Mouse (Mus musculus): Measurements from ENCODE around the gene Prkcd. TPM values are rescaled to one million over a fixed set of nuclear protein-coding genes. Genes with fewer than 3 reads are reported as not detected.

The Prkcd gene
- total and polyA plus RNA-seq, 2 experiments from 2014 or later, result 14.9 to 19.3 TPM

DNA sequence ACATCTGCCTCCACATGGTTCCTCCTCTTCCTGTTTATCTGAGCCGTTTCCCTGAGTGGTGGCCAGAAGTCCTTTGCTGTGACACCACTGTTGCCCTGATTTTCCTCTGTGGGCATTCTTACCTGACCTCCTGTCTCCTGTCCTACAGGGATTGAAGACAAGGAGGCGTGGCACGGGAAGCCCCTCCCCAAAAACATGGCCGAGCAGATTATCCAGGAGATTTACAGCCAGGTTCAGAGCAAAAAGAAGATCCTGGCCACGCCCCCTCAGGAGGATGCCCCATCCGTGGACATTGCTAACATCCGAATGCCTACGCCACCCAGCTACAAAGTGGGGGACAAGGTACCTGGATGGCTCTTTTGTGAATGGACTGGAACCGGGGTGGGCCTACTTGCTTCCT is 58.0 kb downstream of the Prkcd start:
- Histone ChIP-seq H3K27ac (ENCODE audit: low read depth) (no peak overlapping the region), H3K4me1 (ENCODE audit: control insufficient read depth, insufficient read depth) (0 out of 2 replicates have a peak, but pooled peaks cover 8% of the 10 kb centered on the region), H3K9ac (replicated peaks; ENCODE audit: low read depth, low read length) (no peak overlapping the region), H3K4me3 (ENCODE audit: low read depth, low read length) (no peak overlapping the region), H3K9me3 (replicated peaks; ENCODE audit: control insufficient read depth, low read length) (no peaks in the 10 kb centered on the region), H3K4me2 (ENCODE audit: low read depth, low read length) (no peak overlapping the region), H3K36me3 (replicated peaks; ENCODE audit: control insufficient read depth, insufficient read depth, low read length) (peaks cover 83% of the 10 kb centered on the region), H3K27me3 (ENCODE audit: control insufficient read depth, insufficient read depth, low read length) (no peaks in the 10 kb centered on the region)
- no peak for TF ChIP-seq CTCF (IDR thresholded peaks at IDR 0.05; ENCODE audit: low read depth)
- no peak for TF ChIP-seq EP300 (IDR thresholded peaks at IDR 0.05; ENCODE audit: low read depth)
- no peak for DNase-seq (ENCODE audit: low spot score)
- WGBS, result 90% methylated on average over 9 of the region's 9 CpGs
- no peak for ATAC-seq (ENCODE audit: insufficient read depth, low read depth)

- DNase-seq (ENCODE audit: low spot score) (no peak), ATAC-seq (ENCODE audit: insufficient read depth, low read depth) (no peak)
- Histone ChIP-seq H3K36me3 (replicated peaks; ENCODE audit: control insufficient read depth, insufficient read depth, low read length) (peaks cover 66% of the 10 kb centered on the region), H3K4me1 (ENCODE audit: control insufficient read depth, insufficient read depth) (0 out of 2 replicates have a peak, but pooled peaks cover 8% of the 10 kb centered on the region), H3K4me3 (ENCODE audit: low read depth, low read length) (no peak overlapping the region), H3K9me3 (replicated peaks; ENCODE audit: control insufficient read depth, low read length) (no peaks in the 10 kb centered on the region), H3K27me3 (ENCODE audit: control insufficient read depth, insufficient read depth, low read length) (no peaks in the 10 kb centered on the region), H3K4me2 (ENCODE audit: low read depth, low read length) (no peak overlapping the region), H3K27ac (ENCODE audit: low read depth) (no peak overlapping the region), H3K9ac (replicated peaks; ENCODE audit: low read depth, low read length) (no peak overlapping the region)
- no peak for TF ChIP-seq CTCF (IDR thresholded peaks at IDR 0.05; ENCODE audit: low read depth)
- TF ChIP-seq EP300 (IDR thresholded peaks at IDR 0.05; ENCODE audit: low read depth), result no peak
- 83% methylated on average over 6 of the region's 6 CpGs for WGBS
These were observed 59.7 kb downstream of the Prkcd start for GRCm38 (mm10) chr14:30566317-30566716.

DNA sequence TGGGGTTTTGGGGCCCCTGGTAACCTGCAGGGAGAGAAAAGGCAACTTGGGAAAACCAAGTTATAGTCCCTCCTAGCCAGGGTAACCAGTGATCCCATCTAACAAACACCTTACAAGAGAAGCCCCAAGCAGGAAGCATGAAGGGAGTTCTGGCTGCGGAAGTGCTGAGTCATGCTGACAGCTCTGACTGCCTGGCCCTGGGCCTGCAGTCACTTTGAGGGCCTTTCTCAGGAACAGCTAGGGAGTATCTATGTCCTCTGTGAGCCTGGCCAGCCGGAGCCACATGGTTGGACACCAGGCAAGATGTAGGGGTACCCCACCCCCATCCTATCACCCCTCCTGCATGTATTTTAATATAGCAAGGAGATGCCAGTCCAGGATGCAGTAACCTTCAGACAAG is 61.6 kb downstream of the Prkcd start:
- no peaks in the 10 kb centered on the region for H3K27me3 ChIP-seq (ENCODE audit: control insufficient read depth, insufficient read depth, low read length)
- peak overlapping the region; percentile 12 for H3K27ac ChIP-seq (ENCODE audit: low read depth)
- no peak overlapping the region for H3K4me2 ChIP-seq (ENCODE audit: low read depth, low read length)
- WGBS, result 44% methylated on average over 2 of the region's 2 CpGs
- peak; percentile 53 for DNase-seq (ENCODE audit: low spot score)
- peaks cover 64% of the 10 kb centered on the region for H3K36me3 ChIP-seq (replicated peaks; ENCODE audit: control insufficient read depth, insufficient read depth, low read length)
- no peak overlapping the region for H3K9ac ChIP-seq (replicated peaks; ENCODE audit: low read depth, low read length)
- H3K4me3 ChIP-seq (ENCODE audit: low read depth, low read length), result no peak overlapping the region
- TF ChIP-seq EP300 (IDR thresholded peaks at IDR 0.05; ENCODE audit: low read depth) (no peak), CTCF (IDR thresholded peaks at IDR 0.05; ENCODE audit: low read depth) (no peak)
- H3K4me1 ChIP-seq (ENCODE audit: control insufficient read depth, insufficient read depth), result 0 out of 2 replicates have a peak, but pooled peaks cover 8% of the 10 kb centered on the region
- ATAC-seq (ENCODE audit: insufficient read depth, low read depth), result peak; percentile 66
- no peaks in the 10 kb centered on the region for H3K9me3 ChIP-seq (replicated peaks; ENCODE audit: control insufficient read depth, low read length)

- no peak overlapping the region for H3K4me2 ChIP-seq (ENCODE audit: low read depth, low read length)
- ATAC-seq (ENCODE audit: insufficient read depth, low read depth) (no peak), DNase-seq (ENCODE audit: low spot score) (no peak)
- H3K9me3 ChIP-seq (replicated peaks; ENCODE audit: control insufficient read depth, low read length), result no peaks in the 10 kb centered on the region
- no peaks in the 10 kb centered on the region for H3K27me3 ChIP-seq (ENCODE audit: control insufficient read depth, insufficient read depth, low read length)
- no peak overlapping the region for H3K4me3 ChIP-seq (ENCODE audit: low read depth, low read length)
- no peak overlapping the region for H3K9ac ChIP-seq (replicated peaks; ENCODE audit: low read depth, low read length)
- peaks cover 18% of the 10 kb centered on the region; the same call in 1 of the 2 replicates for H3K4me1 ChIP-seq (ENCODE audit: control insufficient read depth, insufficient read depth)
- TF ChIP-seq CTCF (IDR thresholded peaks at IDR 0.05; ENCODE audit: low read depth) (no peak), EP300 (IDR thresholded peaks at IDR 0.05; ENCODE audit: low read depth) (no peak)
- H3K36me3 ChIP-seq (replicated peaks; ENCODE audit: control insufficient read depth, insufficient read depth, low read length), result peaks cover 54% of the 10 kb centered on the region
- no peak overlapping the region for H3K27ac ChIP-seq (ENCODE audit: low read depth)
These were observed 63.7 kb downstream of the Prkcd start for GRCm38 (mm10) chr14:30562343-30562742.

- Histone ChIP-seq H3K4me2 (ENCODE audit: low read depth, low read length) (no peak overlapping the region), H3K36me3 (replicated peaks; ENCODE audit: control insufficient read depth, insufficient read depth, low read length) (peaks cover 50% of the 10 kb centered on the region), H3K9ac (replicated peaks; ENCODE audit: low read depth, low read length) (0 out of 2 replicates have a peak overlapping the region, but pooled peaks have one; percentile 22), H3K27me3 (ENCODE audit: control insufficient read depth, insufficient read depth, low read length) (no peaks in the 10 kb centered on the region), H3K9me3 (replicated peaks; ENCODE audit: control insufficient read depth, low read length) (no peaks in the 10 kb centered on the region), H3K4me1 (ENCODE audit: control insufficient read depth, insufficient read depth) (peaks cover 18% of the 10 kb centered on the region; the same call in 1 of the 2 replicates), H3K4me3 (ENCODE audit: low read depth, low read length) (no peak overlapping the region), H3K27ac (ENCODE audit: low read depth) (peak overlapping the region; percentile 57)
- peak; percentile 60; the same call in 1 of the 2 replicates for ATAC-seq (ENCODE audit: insufficient read depth, low read depth)
- DNase-seq (ENCODE audit: low spot score), result no peak
- TF ChIP-seq CTCF (IDR thresholded peaks at IDR 0.05; ENCODE audit: low read depth) (no peak), EP300 (IDR thresholded peaks at IDR 0.05; ENCODE audit: low read depth) (no peak)
- 50% methylated on average over 14 of the region's 14 CpGs for WGBS
These were observed 64.4 kb downstream of the Prkcd start for GRCm38 (mm10) chr14:30561470-30562187.

Data from heart, postnatal 0 days (tissue).